Mouse (Mus musculus) thymus, adult 2 months (tissue): ENCODE results near the gene Calhm3.

Experiments used
- CTCF ChIP-seq: fragments of 200-500 bp; IDR thresholded peaks from 2 replicates; pipeline ENCODE4 v1.5.1; 2012; ENCODE audit warnings: mild to moderate bottlenecking, control low read depth, low read length, moderate library complexity, borderline replicate concordance; ENCODE audit not compliant: control insufficient read depth, poor library complexity, insufficient read depth; ENCODE audit errors: extremely low read depth
- POLR2A ChIP-seq: fragments of 200-500 bp; IDR thresholded peaks from 2 replicates; pipeline ENCODE4 v1.6.1; 2012; ENCODE audit warnings: mild to moderate bottlenecking, low read length, control low read depth, moderate library complexity; ENCODE audit not compliant: control insufficient read depth, poor library complexity, insufficient read depth; ENCODE audit errors: extremely low read depth

GRCm38 (mm10) chr19:47198671-47199350 lies 41.2 kb upstream of the Calhm3 start:
- no peak for TF ChIP-seq CTCF
- no peak for TF ChIP-seq POLR2A
